Mouse (Mus musculus) adrenal gland, adult 10 weeks (tissue): ENCODE results near the gene Tfpi2. TPM values are rescaled to one million over a fixed set of nuclear protein-coding genes. Genes with fewer than 3 reads are reported as not detected.

Source experiments
- polyA plus RNA-seq: library from polyadenylated mRNA; stranded (reverse); fragments of 350-450 nt; fragmentation: Illumina TruSeq; extraction: RNeasy Lipid Tissue Mini Kit (QIAGEN cat#74804); gene quantifications from one replicate; pipeline ENCODE4 v1.2.3, GENCODE M21; 2014; ENCODE audit warnings: low read depth, low replicate concordance

Gene Tfpi2
- polyA plus RNA-seq, result 8.9 TPM

GRCm38 (mm10) chr6:3988750-3989149, at the start of gene Tfpi2:
Tfpi2 (minus strand) TSS chr6:3988919.

DNA sequence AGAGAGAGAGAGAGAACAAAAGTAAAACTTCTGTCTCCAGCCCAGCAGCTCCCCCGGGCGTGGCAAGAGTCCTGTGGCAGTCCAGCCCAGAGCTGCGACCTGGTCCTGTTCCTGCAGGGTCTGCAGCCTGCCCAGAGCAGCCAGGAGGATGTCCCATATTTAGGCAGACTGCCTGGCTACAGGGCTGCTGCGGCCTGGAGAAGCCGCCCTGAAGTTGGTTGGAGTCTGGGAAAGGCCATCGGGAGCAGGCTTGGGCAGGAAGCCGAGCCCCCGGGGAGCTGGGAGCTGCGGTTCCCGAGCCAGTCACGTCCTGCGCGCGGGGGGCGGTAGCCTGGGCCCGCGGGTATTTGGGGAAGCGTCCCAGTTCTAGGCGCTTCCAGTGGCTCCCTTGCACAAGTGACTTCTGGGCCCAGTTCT, 15.2 kb upstream of the Tfpi2 start, which contains the start of gene Gng11:
Gng11 (plus strand) TSS at position 15 of the 417 bp plus-strand sequence.

GRCm38 (mm10) chr6:3993492-3993891, 4.8 kb upstream of the Tfpi2 start, which contains the start of gene Gngt1:
Gngt1 (plus strand) TSS chr6:3993792.

Other genes with a start within 250 kb of the Tfpi2 start
- not detected for gene Calcr, start 224.2 kb downstream of the Tfpi2 start, polyA plus RNA-seq
- not detected for gene Gngt1, start 4.9 kb upstream of the Tfpi2 start, polyA plus RNA-seq
- 91.3 TPM for gene Gng11, start 15.0 kb upstream of the Tfpi2 start, polyA plus RNA-seq
- gene Bet1, start 98.1 kb upstream of the Tfpi2 start, polyA plus RNA-seq, result 317 TPM